Comparison of ENCODE assay signal across 9 mouse cellular contexts in genomic region chr8:109948285-109948564, GRCm38 (mm10). TPM values are rescaled to one million over a fixed set of nuclear protein-coding genes. Genes with fewer than 3 reads are reported as not detected.
DNase-seq lines count a peak whose midpoint lies in the region; ATAC-seq and TF ChIP-seq lines count a peak whose summit lies in the region.
"Had no signal": no experiment of that assay in that cellular context is flagged by ENCODE, and none has a peak within 500 bp of the region (broad histone marks: within the 10 kb centered on the region; RNA-seq: fewer than 3 reads in every experiment).

No protein-coding gene starts in this region.

- H3K9me3 ChIP-seq in embryonic facial prominence, embryonic 14.5 days (ENCODE audit: control insufficient read depth, low read length), result no peaks in the 10 kb centered on the region
- no peaks in the 10 kb centered on the region for H3K9me3 ChIP-seq in hindbrain, embryonic 15.5 days
- H3K9me3 ChIP-seq in midbrain, embryonic 16.5 days (replicated peaks; ENCODE audit: control insufficient read depth, low read length, poor library complexity, severe bottlenecking), result no peaks in the 10 kb centered on the region

- no peaks in the 10 kb centered on the region for H3K4me1 ChIP-seq in embryonic facial prominence, embryonic 14.5 days (ENCODE audit: control insufficient read depth, insufficient read depth, low read length)
- peaks cover 21% of the 10 kb centered on the region; the same call in 1 of the 2 replicates for H3K4me1 ChIP-seq in hindbrain, embryonic 15.5 days (replicated peaks)
- H3K4me1 ChIP-seq in midbrain, embryonic 16.5 days (ENCODE audit: control insufficient read depth, insufficient read depth, low read length), result peaks cover 10% of the 10 kb centered on the region; the same call in 1 of the 2 replicates

- H3K36me3 ChIP-seq in embryonic facial prominence, embryonic 14.5 days (ENCODE audit: control insufficient read depth, insufficient read depth, low read length), result peaks cover 10% of the 10 kb centered on the region; the same call in 1 of the 2 replicates
- no peaks in the 10 kb centered on the region for H3K36me3 ChIP-seq in hindbrain, embryonic 15.5 days
- no peaks in the 10 kb centered on the region for H3K36me3 ChIP-seq in midbrain, embryonic 16.5 days (ENCODE audit: control insufficient read depth, insufficient read depth, low read length)

- no peak for DNase-seq in layer of hippocampus, adult 2 months (ENCODE audit: low spot score in 2 of 2)
- no peak for DNase-seq in layer of hippocampus, postnatal 14 days (ENCODE audit: low spot score in 2 of 2)
- DNase-seq in embryonic facial prominence, embryonic 14.5 days (ENCODE audit: low spot score), result no peak
- DNase-seq in layer of hippocampus, postnatal 36 days, result no peak
- no peak for DNase-seq in urinary bladder, adult 18-20 months (ENCODE audit: low spot score in 2 of 2)

- H3K27me3 ChIP-seq in embryonic facial prominence, embryonic 14.5 days (replicated peaks; ENCODE audit: control insufficient read depth, insufficient read depth, low read length), result peaks cover 12% of the 10 kb centered on the region
- H3K27me3 ChIP-seq in hindbrain, embryonic 15.5 days, result no peaks in the 10 kb centered on the region
- H3K27me3 ChIP-seq in midbrain, embryonic 16.5 days (ENCODE audit: control insufficient read depth, insufficient read depth, low read depth, low read length), result no peaks in the 10 kb centered on the region

- H3K27ac ChIP-seq in layer of hippocampus, adult 2 months, result no peak overlapping the region
- H3K27ac ChIP-seq in embryonic facial prominence, embryonic 14.5 days (replicated peaks; ENCODE audit: low read depth, low read length), result no peak overlapping the region
- peak overlapping the region; percentile 82 for H3K27ac ChIP-seq in hindbrain, embryonic 15.5 days (replicated peaks)
- H3K27ac ChIP-seq in midbrain, embryonic 16.5 days (ENCODE audit: low read length), result peak overlapping the region; percentile 82

- no peak for TF ChIP-seq CTCF in layer of hippocampus, adult 2 months (conservative IDR thresholded peaks at IDR 0.05)

- WGBS in embryonic facial prominence, embryonic 14.5 days, result 8% methylated on average over 19 of the region's 19 CpGs
- WGBS in hindbrain, embryonic 15.5 days, result 4% methylated on average over 19 of the region's 19 CpGs
- 3% methylated on average over 19 of the region's 19 CpGs for whole genome bisulfite sequencing in midbrain, embryonic 16.5 days

- H3K9ac ChIP-seq in embryonic facial prominence, embryonic 14.5 days (ENCODE audit: low read depth, low read length), result peak overlapping the region; percentile 50; the same call in 1 of the 2 replicates
- H3K9ac ChIP-seq in hindbrain, embryonic 15.5 days, result peak overlapping the region; percentile 59
- H3K9ac ChIP-seq in midbrain, embryonic 16.5 days (ENCODE audit: low read depth, low read length), result peak overlapping the region; percentile 76

- ATAC-seq in embryonic facial prominence, embryonic 14.5 days (ENCODE audit: low read depth), result no peak
- peak; percentile 50; the same call in 1 of the 2 replicates for ATAC-seq in hindbrain, embryonic 15.5 days (ENCODE audit: low FRiP score, low read depth)
- peak; percentile 69 for ATAC-seq in midbrain, embryonic 16.5 days
- ATAC-seq in inflammation-experienced regulatory T-cells, adult 6 months, result no peak

- H3K4me2 ChIP-seq in embryonic facial prominence, embryonic 14.5 days (ENCODE audit: low read depth, low read length), result peak overlapping the region; percentile 60
- peak overlapping the region; percentile 68 for H3K4me2 ChIP-seq in hindbrain, embryonic 15.5 days
- H3K4me2 ChIP-seq in midbrain, embryonic 16.5 days (ENCODE audit: low read length), result peak overlapping the region; percentile 73

- H3K4me3 ChIP-seq in layer of hippocampus, adult 2 months, result peak overlapping the region; percentile 53
- H3K4me3 ChIP-seq in embryonic facial prominence, embryonic 14.5 days (ENCODE audit: low read depth, low read length), result peak overlapping the region; percentile 33
- peak overlapping the region; percentile 42 for H3K4me3 ChIP-seq in hindbrain, embryonic 15.5 days
- H3K4me3 ChIP-seq in midbrain, embryonic 16.5 days (ENCODE audit: low read depth, low read length), result peak overlapping the region; percentile 46
- H3K4me3 ChIP-seq: myocyte had no signal

RNA-seq across cellular contexts. Expression of gene Marveld3, which starts 13.8 kb away (rescaled TPM):
- total RNA-seq in layer of hippocampus, adult 2 months (2021), result under 1 TPM in 1 of 2 experiments, not detected in 1; 0.23 TPM
- under 1 TPM in 1 of 2 experiments, not detected in 1; 0.35 TPM for total RNA-seq in layer of hippocampus, postnatal 14 days (2021)
- 1.8 and 2.1 TPM in 2 replicates for polyA plus RNA-seq in embryonic facial prominence, embryonic 14.5 days (2014; fragmentation: Nextera tagmentation; extraction: Ambion mirVana)
- polyA plus RNA-seq in hindbrain, embryonic 15.5 days (2015; fragmentation: Nextera tagmentation; extraction: Ambion mirVana), result 1.6 and 2.2 TPM in 2 replicates
- 2.2 and 2.4 TPM in 2 replicates for polyA plus RNA-seq in midbrain, embryonic 16.5 days (2015; fragmentation: Nextera tagmentation; extraction: Ambion mirVana)
- not detected for total RNA-seq in layer of hippocampus, postnatal 36 days (2021)
- polyA plus RNA-seq in inflammation-experienced regulatory T-cells, adult 6 months (2017; shearing (Covaris generic)), result not detected

RNA-seq across cellular contexts. Expression of gene Tat, which starts 42.0 kb away (rescaled TPM):
- total RNA-seq in layer of hippocampus, adult 2 months (2021), result not detected
- not detected for total RNA-seq in layer of hippocampus, postnatal 14 days (2021)
- polyA plus RNA-seq in embryonic facial prominence, embryonic 14.5 days (2014; fragmentation: Nextera tagmentation; extraction: Ambion mirVana), result 0.08 TPM in 1 of 2 replicates, not detected in the other
- polyA plus RNA-seq in hindbrain, embryonic 15.5 days (2015; fragmentation: Nextera tagmentation; extraction: Ambion mirVana), result not detected in 2 replicates
- polyA plus RNA-seq in midbrain, embryonic 16.5 days (2015; fragmentation: Nextera tagmentation; extraction: Ambion mirVana), result not detected in 2 replicates
- under 1 TPM in 1 of 2 experiments, not detected in 1; 0.32 TPM for total RNA-seq in layer of hippocampus, postnatal 36 days (2021)
- not detected for polyA plus RNA-seq in inflammation-experienced regulatory T-cells, adult 6 months (2017; shearing (Covaris generic))
- polyA plus RNA-seq: myocyte had no signal

Comparison
In these comparisons a context has a peak if more than half of its experiments do, and no peak if none do; other contexts are left out.
1. H3K27ac ChIP-seq: peak in hindbrain, embryonic 15.5 days (single experiment) and midbrain, embryonic 16.5 days (single experiment); none in layer of hippocampus, adult 2 months (single experiment) and embryonic facial prominence, embryonic 14.5 days (single experiment).
2. ATAC-seq: peak in hindbrain, embryonic 15.5 days (single experiment) and midbrain, embryonic 16.5 days (single experiment); none in embryonic facial prominence, embryonic 14.5 days (single experiment) and inflammation-experienced regulatory T-cells, adult 6 months (single experiment).
3. Peak in every context shown above with its lines, with median percentiles within 50 percentile points of each other: H3K4me3 ChIP-seq, H3K4me2 ChIP-seq and H3K9ac ChIP-seq.